Mouse (Mus musculus) frontal cortex, adult 2 months (tissue): Measurements from ENCODE around the gene Bag2. TPM values are rescaled to one million over a fixed set of nuclear protein-coding genes. Genes with fewer than 3 reads are reported as not detected.
A peak's percentile ranks its signal among the peaks of the same experiment; 100 is the strongest.
"Not testable (repeated sequence)": the region's sequence is repeated elsewhere in the genome, so short reads cannot be mapped to it uniquely, and the experiment has no call there.

Source experiments
- DNase-seq, 2 experiments: peaks; one replicate each; pipeline ENCODE4 v3.0.0; 2022; ENCODE audit warnings: low spot score in 1 of 2; ENCODE audit errors: extremely low spot score in 1 of 2
- polyA plus RNA-seq: library from polyadenylated mRNA; depleted of rRNA; stranded (reverse); fragments of >200 nt; gene quantifications from 2 replicates; pipeline ENCODE4 v1.2.3, GENCODE M21; 2012

The Bag2 gene
- polyA plus RNA-seq, 1 experiment: 14.6 TPM

DNA sequence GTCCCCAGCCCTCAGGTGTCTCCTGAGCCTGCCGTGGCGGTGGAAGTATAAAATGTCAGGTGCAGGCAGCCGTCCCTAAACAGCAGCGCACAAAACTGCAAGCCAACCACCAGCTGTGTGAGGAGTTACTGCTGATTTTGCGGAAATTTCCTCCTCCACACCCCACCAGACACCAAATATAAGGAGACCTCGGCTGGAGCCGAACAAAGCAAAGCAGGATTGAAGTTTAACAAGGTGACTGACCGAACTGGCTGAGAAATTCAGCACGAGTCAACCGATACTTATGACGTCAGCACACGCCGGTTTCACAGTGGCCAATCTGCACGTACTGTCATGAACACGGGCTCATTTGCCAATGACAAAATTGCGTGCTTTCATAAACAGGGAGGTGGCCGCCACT is 3.5 kb downstream of the Bag2 start:
- DNase-seq: no peak

DNA sequence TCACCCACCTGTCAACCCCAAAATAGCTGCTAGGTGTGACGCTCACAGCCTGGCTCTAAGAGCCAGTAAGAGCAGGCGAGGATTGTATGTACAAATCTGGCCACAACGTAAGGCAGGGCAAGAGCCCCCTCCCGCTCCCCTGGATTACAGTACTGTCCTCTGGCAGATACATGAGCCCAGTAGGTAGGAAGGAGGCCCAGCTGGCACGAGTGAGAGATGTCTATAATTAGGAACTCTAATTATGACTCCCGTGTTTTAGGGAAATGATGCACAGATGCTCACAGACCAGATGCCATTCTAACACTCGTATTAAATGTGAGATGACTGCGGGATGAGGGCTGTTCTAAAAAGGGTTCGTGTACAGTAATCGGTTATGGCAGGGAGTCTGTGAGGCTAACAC is 6.3 kb downstream of the Bag2 start:
- peak; percentile 61 to 62 for DNase-seq

DNA sequence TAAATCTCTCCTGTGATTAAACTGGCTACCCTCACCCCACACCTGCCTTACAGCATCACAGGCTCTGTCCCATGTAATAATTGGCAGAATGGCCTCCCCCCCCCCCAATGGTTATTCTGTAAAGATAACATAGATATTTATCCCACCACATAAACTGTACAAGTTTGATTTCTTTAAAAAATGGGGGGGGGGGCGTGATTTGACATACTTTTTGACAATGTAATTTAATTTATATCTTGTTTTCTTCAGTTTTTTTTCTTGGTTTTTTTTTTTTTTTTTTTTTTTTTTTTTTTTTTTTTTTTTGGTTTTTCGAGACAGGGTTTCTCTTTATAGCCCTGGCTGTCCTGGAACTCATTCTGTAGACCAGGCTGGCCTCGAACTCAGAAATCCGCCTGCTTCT is 7.9 kb downstream of the Bag2 start:
- DNase-seq: not testable (repeated sequence)

DNA sequence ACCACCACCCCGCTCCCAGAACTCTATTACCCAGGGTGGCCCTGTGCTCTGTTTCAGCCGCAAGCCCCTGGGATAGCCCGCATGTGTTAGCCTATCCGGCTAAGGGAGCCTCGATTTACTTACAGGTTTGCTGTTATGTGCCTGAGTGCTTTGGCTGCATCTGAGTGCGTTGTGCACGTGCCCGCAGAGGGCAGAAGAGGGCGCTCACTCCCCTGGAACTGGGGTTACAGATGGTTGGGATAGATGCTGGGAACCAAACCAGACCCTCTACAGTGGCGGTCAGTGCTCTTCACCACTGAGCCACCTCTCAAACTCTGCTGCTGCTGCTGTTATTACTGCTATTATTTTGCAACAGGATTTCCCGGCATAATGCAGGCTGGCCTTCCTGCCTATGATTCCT is 8.5 kb downstream of the Bag2 start:
- no peak for DNase-seq

DNA sequence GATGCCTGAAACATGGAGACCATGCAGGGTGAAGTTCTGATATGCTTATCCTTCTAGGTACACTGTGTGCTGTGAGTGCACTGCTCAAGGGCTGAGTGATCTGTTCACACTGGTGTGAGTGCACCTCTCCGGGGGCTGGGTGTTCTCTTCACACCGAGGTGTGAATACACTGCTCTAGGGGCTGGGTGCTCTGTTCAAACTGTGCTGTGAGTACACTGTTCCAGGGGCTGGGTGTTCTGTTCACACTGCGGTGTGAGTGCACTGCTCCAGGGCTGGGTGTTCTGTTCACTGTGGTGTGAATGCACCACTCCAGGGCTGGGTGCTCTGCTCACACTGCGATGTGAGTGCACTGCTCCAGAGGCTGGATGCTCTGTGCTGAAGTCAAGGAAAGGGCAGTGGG is 11.7 kb downstream of the Bag2 start:
- no peak for DNase-seq

DNA sequence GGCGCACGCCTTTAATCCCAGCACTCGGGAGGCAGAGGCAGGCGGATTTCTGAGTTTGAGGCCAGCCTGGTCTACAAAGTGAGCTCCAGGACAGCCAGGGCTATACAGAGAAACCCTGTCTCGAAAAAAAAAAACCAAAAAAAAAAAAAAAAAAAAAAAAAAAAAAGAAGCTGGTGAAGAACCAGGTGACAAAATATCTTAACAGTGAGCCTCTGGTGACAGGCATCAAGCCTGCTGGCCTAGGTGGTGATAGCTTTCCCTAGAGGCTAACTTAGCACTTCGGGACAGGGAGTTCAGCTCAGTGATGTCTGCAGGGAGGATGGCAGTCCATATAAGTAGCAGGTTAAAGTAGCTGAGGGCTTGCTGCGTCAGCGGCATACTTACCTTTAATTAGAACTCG is 12.8 kb downstream of the Bag2 start:
- DNase-seq: not testable (repeated sequence)

DNA sequence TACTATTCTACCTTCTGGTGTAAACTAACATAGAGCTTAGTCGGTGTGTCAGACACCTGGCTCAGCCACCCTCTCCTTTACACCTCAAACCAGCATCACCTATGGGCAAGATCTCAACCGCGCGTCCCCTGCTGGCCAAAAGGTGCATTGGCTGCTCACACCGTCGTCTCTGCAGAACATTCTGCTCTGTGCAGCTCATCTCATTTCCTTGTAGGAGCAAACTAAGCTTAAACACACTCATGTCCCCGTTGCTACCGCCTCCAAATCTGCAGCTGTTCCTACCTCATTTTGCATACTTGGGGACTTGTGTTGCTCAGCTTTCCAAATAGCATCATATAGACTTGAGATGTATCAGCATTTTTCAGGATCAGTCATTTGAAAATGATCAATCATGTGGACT is 14.7 kb downstream of the Bag2 start:
- peak; percentile 46 to 56 for DNase-seq

DNA sequence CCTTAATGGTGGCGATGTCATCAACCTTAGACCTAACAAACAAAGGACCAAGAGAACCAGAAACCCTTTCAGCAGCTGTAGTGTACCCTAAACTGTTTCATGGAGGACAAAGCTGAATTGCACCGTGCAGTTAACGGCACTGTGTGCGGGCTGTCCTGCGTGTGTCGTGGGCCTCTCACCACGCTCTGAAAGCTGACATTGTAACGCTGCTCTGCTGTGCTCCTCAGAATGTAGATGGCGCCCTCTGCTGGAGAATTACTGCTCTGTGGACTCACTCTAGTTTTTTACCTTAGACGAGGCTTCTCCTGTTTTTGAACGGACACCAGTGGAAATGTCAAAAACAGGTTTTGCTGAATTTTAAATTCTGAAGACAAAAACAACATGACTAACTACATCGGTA is 18.3 kb downstream of the Bag2 start:
- peak; percentile 63 to 95 for DNase-seq

GRCm38 (mm10) chr1:33738681-33739278 is 18.8 kb downstream of the Bag2 start:
- no peak for DNase-seq

DNA sequence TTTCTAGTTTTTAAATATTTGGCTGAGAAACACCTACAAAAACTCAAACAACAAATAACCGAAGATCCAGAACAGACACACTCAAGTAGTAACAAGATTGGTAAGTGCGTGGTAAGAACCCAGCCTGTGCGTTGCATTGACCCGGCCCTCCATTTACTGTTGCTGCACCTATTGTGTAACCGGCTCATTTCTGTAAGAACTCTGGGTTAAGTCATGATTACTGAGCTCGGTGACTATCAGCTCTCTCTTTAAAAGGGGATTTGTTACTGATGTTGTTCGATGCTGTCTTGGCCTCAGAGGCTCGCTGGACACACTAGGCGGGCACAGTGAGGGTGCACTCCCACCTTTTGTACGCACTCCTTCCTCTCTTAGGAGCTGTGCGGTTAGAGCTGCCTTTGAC is 19.3 kb downstream of the Bag2 start:
- DNase-seq: no peak

- no peak for DNase-seq
These were observed 23.5 kb downstream of the Bag2 start for GRCm38 (mm10) chr1:33734001-33734685.

GRCm38 (mm10) chr1:33733044-33733443 is 24.6 kb downstream of the Bag2 start:
- DNase-seq: no peak

DNA sequence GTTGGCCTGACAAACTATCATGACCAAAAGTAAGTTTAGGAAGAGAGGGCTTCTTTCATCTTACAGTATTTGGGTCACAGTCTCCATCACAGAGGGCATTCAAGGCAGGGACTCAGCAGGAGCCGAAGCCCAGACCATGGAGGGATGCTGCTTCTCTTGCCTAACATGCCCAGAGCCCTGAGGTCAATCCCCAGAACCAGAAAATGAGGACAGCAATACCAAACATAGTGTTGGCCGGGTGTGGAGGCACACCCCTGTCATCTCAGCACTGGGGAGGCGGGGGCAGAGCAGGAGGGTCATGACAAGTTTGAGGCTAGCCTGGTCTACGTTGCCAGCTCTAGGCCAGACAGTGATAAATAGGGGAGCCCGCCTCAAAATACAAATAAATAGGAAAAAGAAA is 32.5 kb downstream of the Bag2 start:
- DNase-seq: no peak

DNA sequence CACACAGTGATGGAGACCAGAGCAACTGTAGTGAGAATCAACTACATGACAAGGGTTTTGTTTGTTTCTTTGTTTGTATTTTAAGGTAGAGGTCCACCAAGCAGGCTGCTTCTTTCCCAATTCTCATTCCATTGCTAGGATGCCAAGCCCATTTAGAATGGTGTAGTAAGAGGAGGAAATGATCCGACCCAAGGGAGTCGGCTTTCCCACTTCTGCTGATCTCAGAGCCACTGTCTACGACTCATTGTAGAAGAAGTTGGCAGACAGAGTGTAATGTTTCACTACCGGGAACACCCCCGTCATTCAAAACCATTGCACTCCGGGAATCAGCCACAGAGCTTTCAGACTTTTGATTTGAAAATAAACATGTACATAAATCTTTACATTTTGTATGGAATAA is 33.1 kb downstream of the Bag2 start:
- DNase-seq: no peak

GRCm38 (mm10) chr1:33721020-33721419 is 36.6 kb downstream of the Bag2 start:
- DNase-seq: no peak

DNA sequence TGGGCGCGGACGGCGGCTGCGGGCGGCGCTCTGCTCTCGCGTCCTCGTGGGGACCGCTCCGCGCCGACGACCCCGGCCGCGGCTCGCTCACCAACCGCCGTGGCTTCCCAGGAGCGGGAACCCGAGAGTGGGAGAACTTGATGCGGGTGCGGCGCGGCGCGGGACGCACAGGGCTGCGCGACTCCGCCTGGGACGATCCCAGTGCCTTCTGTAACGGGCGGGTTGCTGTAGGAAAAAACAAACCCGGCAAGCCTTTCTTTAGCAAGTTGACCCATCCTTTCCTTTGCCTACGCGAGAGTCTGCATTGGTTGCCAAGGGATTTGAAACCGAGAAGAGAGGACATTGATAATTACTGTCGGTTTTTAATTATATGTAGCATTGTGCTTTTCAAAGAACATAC is 37.4 kb downstream of the Bag2 start:
- DNase-seq: peak in 1 of 2 experiments; percentile 43

- peak; percentile 75 to 82 for DNase-seq
These were observed 37.8 kb downstream of the Bag2 start, which contains the start of gene Rab23 for GRCm38 (mm10) chr1:33719733-33720225. TSS of gene Rab23 (plus strand) at chr1:33719887.

DNA sequence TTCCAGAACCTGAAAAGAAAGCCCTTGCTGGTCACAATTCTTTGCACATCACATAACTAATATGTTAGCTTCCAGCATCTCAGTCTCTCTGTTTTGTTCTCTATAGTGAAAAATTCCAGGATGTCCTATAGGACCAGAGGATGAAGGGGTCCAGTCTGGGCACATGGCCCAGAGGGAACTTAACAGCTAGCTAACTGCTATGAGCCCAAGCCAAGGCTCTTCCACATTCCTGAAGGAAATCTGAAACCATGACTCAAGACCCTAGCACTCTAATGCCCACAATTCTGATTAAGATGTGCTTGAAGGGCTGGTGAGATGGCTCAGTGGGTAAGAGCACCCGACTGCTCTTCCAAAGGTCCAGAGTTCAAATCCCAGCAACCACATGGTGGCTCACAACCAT is 40.0 kb downstream of the Bag2 start:
- DNase-seq: no peak

GRCm38 (mm10) chr1:33714796-33715195 is 42.8 kb downstream of the Bag2 start:
- DNase-seq: no peak

- no peak for DNase-seq
These were observed 45.6 kb downstream of the Bag2 start for GRCm38 (mm10) chr1:33712026-33712425.

DNA sequence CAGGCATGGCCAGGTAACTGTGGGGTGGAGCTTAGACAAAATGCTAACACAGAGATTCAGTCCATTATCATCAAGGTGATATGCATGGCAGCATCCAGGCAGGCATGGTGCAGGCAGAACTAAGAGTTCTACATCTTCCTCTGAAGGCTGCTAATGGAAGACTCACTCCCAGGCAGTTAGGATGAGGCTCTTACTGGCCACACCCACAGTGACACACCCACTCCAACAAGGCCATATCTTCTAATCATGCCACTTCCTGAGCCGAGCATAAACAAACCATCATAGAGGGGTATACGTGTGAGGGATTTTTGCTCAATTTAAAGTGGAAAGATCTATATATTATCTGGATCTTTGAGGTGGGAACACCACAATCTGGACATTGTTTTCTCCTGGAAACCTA is 48.0 kb downstream of the Bag2 start:
- no peak for DNase-seq

- DNase-seq: peak in 1 of 2 experiments; percentile 56
These were observed 56.4 kb downstream of the Bag2 start for GRCm38 (mm10) chr1:33701244-33701643.
